Mouse (Mus musculus) olfactory bulb, adult 2 months (tissue): ENCODE measurements around the gene Baat.

Source experiments
- CTCF ChIP-seq: fragments of 200-500 bp; IDR thresholded peaks from 2 replicates; pipeline ENCODE4 v1.5.1; 2012; ENCODE audit warnings: low read depth, mild to moderate bottlenecking, low read length, moderate library complexity; ENCODE audit not compliant: insufficient read depth
- POLR2A ChIP-seq: fragments of 200-500 bp; IDR thresholded peaks from 2 replicates; pipeline ENCODE4 v1.6.1; 2012; ENCODE audit warnings: mild to moderate bottlenecking, low read depth, low read length, moderate library complexity; ENCODE audit not compliant: insufficient read depth

GRCm38 (mm10) chr4:49506386-49506785, at the start of gene Baat:
- TF ChIP-seq CTCF, result no peak
- no peak for TF ChIP-seq POLR2A
